Mouse (Mus musculus) CH12.LX (cell line): Measurements from ENCODE around the gene Fosl2. TPM values are rescaled to one million over a fixed set of nuclear protein-coding genes. Genes with fewer than 3 reads are reported as not detected.

Experiments
- DNase-seq: peaks from one replicate; pipeline ENCODE4 v3.0.0-alpha.2; 2013; ENCODE audit errors: extremely low read depth
- H3K27ac ChIP-seq: 2 replicates; pipeline ENCODE4 v1.5.1; 2012; ENCODE audit warnings: low read depth, mild to moderate bottlenecking, control low read depth, moderate library complexity; ENCODE audit not compliant: insufficient read depth
- H3K27me3 ChIP-seq: replicated peaks from 2 replicates; pipeline ENCODE3; 2012; ENCODE audit warnings: inconsistent platforms
- H3K36me3 ChIP-seq, 2 experiments: replicated peaks in 1 of 2; 2 replicates each; pipeline versions ENCODE3 to v1.6.1; 2012; ENCODE audit warnings: inconsistent platforms in 1 of 2, low read length in 1 of 2, mild to moderate bottlenecking in 1 of 2, mixed read lengths in 1 of 2, moderate library complexity in 1 of 2; ENCODE audit not compliant: control insufficient read depth in 1 of 2, insufficient read depth in 1 of 2
- H3K4me1 ChIP-seq, 2 experiments: 2 replicates each; pipeline ENCODE4 v1.6.1; 2012; ENCODE audit warnings: inconsistent platforms in 1 of 2, moderate library complexity in 1 of 2; ENCODE audit not compliant: insufficient read depth in 2 of 2, control insufficient read depth in 1 of 2
- H3K4me2 ChIP-seq: 2 replicates; pipeline ENCODE4 v1.6.1; 2012; ENCODE audit warnings: low read depth, mild to moderate bottlenecking, control low read depth; ENCODE audit not compliant: poor library complexity, insufficient read depth, severe bottlenecking
- H3K4me3 ChIP-seq, 3 experiments: fragments of 150-350 bp in 1 of 3; sonication (generic) in 1 of 3; replicated peaks in 1 of 3; 2 replicates each; pipeline versions ENCODE3 to v1.5.1; 2011 to 2012; ENCODE audit warnings: low read depth in 2 of 3, low read length in 2 of 3, mild to moderate bottlenecking in 2 of 3, moderate library complexity in 2 of 3, control low read depth in 1 of 3, improper control_type of control experiment in 1 of 3, inconsistent platforms in 1 of 3, mixed read lengths in 1 of 3; ENCODE audit not compliant: poor library complexity in 1 of 3
- H3K79me2 ChIP-seq: replicated peaks from 2 replicates; pipeline ENCODE4 v1.6.1; 2012; ENCODE audit warnings: mild to moderate bottlenecking, moderate library complexity; ENCODE audit not compliant: control insufficient read depth, poor library complexity, insufficient read depth, severe bottlenecking; ENCODE audit errors: extremely low read depth
- H3K9ac ChIP-seq: 2 replicates; pipeline ENCODE4 v1.6.1; 2012; ENCODE audit warnings: low read depth, mild to moderate bottlenecking, control low read depth, moderate library complexity; ENCODE audit not compliant: insufficient read depth
- H3K9me3 ChIP-seq: replicated peaks from 2 replicates; pipeline ENCODE3; 2012; ENCODE audit warnings: low read length, inconsistent platforms, mixed read lengths
- CTCF ChIP-seq, 2 experiments: IDR thresholded peaks in 1 of 2; conservative IDR thresholded peaks in 1 of 2; 2 replicates each; pipeline ENCODE4 v1.5.1; 2011 to 2012; ENCODE audit warnings: low read depth in 2 of 2, low read length in 2 of 2, improper control_type of control experiment in 1 of 2, inconsistent platforms in 1 of 2, mild to moderate bottlenecking in 1 of 2, moderate library complexity in 1 of 2
- E2F4 ChIP-seq: IDR thresholded peaks from 2 replicates; pipeline ENCODE4 v1.6.1; 2011; ENCODE audit warnings: low read depth, low read length, improper control_type of control experiment; ENCODE audit not compliant: insufficient replicate concordance
- ETS1 ChIP-seq: conservative IDR thresholded peaks from 2 replicates; pipeline ENCODE4 v1.6.1; 2012; ENCODE audit warnings: low read depth, mild to moderate bottlenecking, inconsistent platforms, low read length, improper control_type of control experiment, moderate library complexity
- GABPA ChIP-seq: IDR thresholded peaks from 2 replicates; pipeline ENCODE4 v1.6.1; 2012; ENCODE audit warnings: low read depth, low read length, improper control_type of control experiment, inconsistent platforms; ENCODE audit not compliant: insufficient replicate concordance
- HCFC1 ChIP-seq: IDR thresholded peaks from 2 replicates; pipeline ENCODE4 v1.6.1; 2012; ENCODE audit warnings: low read depth, mild to moderate bottlenecking, inconsistent platforms, low read length, improper control_type of control experiment
- IRF4 ChIP-seq: IDR thresholded peaks from 2 replicates; pipeline ENCODE4 v1.6.1; 2014; ENCODE audit warnings: low read depth, mild to moderate bottlenecking, inconsistent platforms, low read length, improper control_type of control experiment
- JUN ChIP-seq: IDR thresholded peaks from 2 replicates; pipeline ENCODE4 v1.6.1; 2011; ENCODE audit warnings: low read depth, mild to moderate bottlenecking, low read length, improper control_type of control experiment, moderate library complexity; ENCODE audit not compliant: insufficient read depth
- MAX ChIP-seq: IDR thresholded peaks from 2 replicates; pipeline ENCODE4 v1.6.1; 2011; ENCODE audit warnings: low read length, improper control_type of control experiment
- MAZ ChIP-seq: IDR thresholded peaks from 2 replicates; pipeline ENCODE4 v1.6.1; 2012; ENCODE audit warnings: low read depth, mild to moderate bottlenecking, inconsistent platforms, low read length, improper control_type of control experiment, moderate library complexity
- MEF2A ChIP-seq: IDR thresholded peaks from 2 replicates; pipeline ENCODE4 v1.6.1; 2014; ENCODE audit warnings: low read depth, mild to moderate bottlenecking, inconsistent platforms, low read length, improper control_type of control experiment, borderline replicate concordance
- NELFE ChIP-seq: IDR thresholded peaks from 2 replicates; pipeline ENCODE4 v1.6.1; 2011; ENCODE audit warnings: low read depth, low read length, improper control_type of control experiment
- NRF1 ChIP-seq: IDR thresholded peaks from 2 replicates; pipeline ENCODE4 v1.6.1; 2014; ENCODE audit warnings: low read depth, mild to moderate bottlenecking, inconsistent platforms, low read length, improper control_type of control experiment, moderate library complexity
- SIN3A ChIP-seq: IDR thresholded peaks from 2 replicates; pipeline ENCODE4 v1.6.1; 2012; ENCODE audit warnings: low read length, improper control_type of control experiment, inconsistent platforms
- TBP ChIP-seq: conservative IDR thresholded peaks from 2 replicates; pipeline ENCODE4 v1.6.1; 2011; ENCODE audit warnings: low read depth, low read length, improper control_type of control experiment
- UBTF ChIP-seq: IDR thresholded peaks from 2 replicates; pipeline ENCODE4 v1.6.1; 2012; ENCODE audit warnings: low read depth, mild to moderate bottlenecking, inconsistent platforms, low read length, improper control_type of control experiment, moderate library complexity
- ZC3H11A ChIP-seq: IDR thresholded peaks from 2 replicates; pipeline ENCODE4 v1.6.1; 2012; ENCODE audit warnings: low read depth, mild to moderate bottlenecking, inconsistent platforms, low read length, improper control_type of control experiment
- ZKSCAN1 ChIP-seq: IDR thresholded peaks from 2 replicates; pipeline ENCODE4 v1.6.1; 2012; ENCODE audit warnings: low read depth, inconsistent platforms, low read length, improper control_type of control experiment, borderline replicate concordance
- ZNF384 ChIP-seq: IDR thresholded peaks from 2 replicates; pipeline ENCODE4 v1.6.1; 2012; ENCODE audit warnings: low read depth, low read length, improper control_type of control experiment, inconsistent platforms
- dilution Hi-C: fragments of 300-500 bp; cut with MboI; formaldehyde crosslinking; loops from 2 replicates; pipeline ENCODE4 v1.14.3; 2020; ENCODE audit warnings: low sequenced_read_pairs; ENCODE audit not compliant: extremely low pct_unique_long_range_greater_than_20kb, extremely low pct_ligation_motif_present
- in situ Hi-C: fragments of 300-500 bp; cut with MboI; formaldehyde crosslinking; loops from 3 replicates; pipeline ENCODE4 v1.14.3; 2019; ENCODE audit warnings: low sequenced_read_pairs, low pct_ligation_motif_present, low pct_unique_long_range_greater_than_20kb, mixed read lengths
- polyA plus RNA-seq: library from polyadenylated mRNA; unstranded; fragments of >175 nt; gene quantifications from 2 replicates; pipeline ENCODE4 v1.2.1, GENCODE M21; 2012; ENCODE audit warnings: low read depth; ENCODE audit not compliant: insufficient read length
- total RNA-seq, 2 experiments: library from RNA; depleted of rRNA; stranded (reverse); fragments of 300-350 nt in 1 of 2; fragments of >200 nt in 1 of 2; gene quantifications; 2 replicates each; pipeline ENCODE4 v1.2.3; 2012 to 2014

The Fosl2 gene
- total and polyA plus RNA-seq, 3 experiments = 0.23 to 0.91 (median 0.59) TPM

DNA sequence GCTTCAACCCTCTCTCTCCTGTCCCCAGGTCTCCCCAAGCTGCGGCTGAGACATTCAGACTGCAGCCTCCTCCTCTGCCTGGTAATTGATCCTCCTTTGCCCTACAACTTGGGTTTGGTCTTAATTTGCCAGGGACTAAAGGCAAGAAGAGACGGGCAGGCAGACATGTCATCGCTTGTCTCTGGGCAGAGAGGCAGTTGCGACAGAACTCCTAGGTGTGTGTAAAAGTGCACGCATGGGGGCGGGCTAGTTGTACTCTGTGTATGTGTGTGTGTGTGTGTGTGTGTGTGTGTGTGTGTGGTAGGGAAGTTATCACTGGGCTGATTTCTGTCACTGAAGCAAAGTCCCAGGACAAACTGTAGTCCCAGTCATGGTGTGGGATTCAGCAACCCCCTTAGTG lies 13.7 kb upstream of the Fosl2 start:
- no peak overlapping the region for H3K27ac ChIP-seq
- no peak overlapping the region for H3K9ac ChIP-seq
- no peaks in the 10 kb centered on the region for H3K27me3 ChIP-seq
- H3K9me3 ChIP-seq = no peaks in the 10 kb centered on the region
- H3K4me1 ChIP-seq = peaks cover 2 to 3% of the 10 kb centered on the region in 2 experiments; a peak in 1 of 4 replicates
- TF ChIP-seq TBP (no peak), ETS1 (no peak), MAX (no peak), JUN (no peak), UBTF (no peak), NRF1 (no peak), ZKSCAN1 (no peak), IRF4 (no peak), GABPA (no peak), E2F4 (no peak), ZNF384 (no peak)
- no peak for DNase-seq
- no peaks in the 10 kb centered on the region for H3K36me3 ChIP-seq
- no peak overlapping the region for H3K4me3 ChIP-seq
- no peak overlapping the region for H3K4me2 ChIP-seq
- in situ Hi-C loops = no loop called here
- H3K79me2 ChIP-seq = no peaks in the 10 kb centered on the region
- dilution Hi-C loops = no loop called here

DNA sequence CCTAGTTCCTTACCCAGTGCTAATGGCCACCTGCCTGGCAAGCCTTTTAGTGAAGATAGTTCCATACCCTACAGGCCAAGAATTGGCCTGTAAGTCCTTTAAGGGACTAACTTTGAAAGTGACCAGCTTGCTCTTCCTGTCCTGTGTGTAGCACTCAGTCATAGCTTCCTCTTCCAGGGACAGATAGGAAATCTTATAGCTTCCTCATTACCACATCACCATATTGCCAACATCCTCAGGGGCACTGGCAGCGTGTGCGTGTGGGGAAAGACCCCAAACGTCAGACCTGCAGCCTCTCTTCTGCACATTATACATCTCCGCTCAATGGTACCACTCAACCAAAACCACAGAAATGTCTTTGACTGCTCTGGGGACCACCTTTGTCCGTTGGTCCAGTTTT lies 13.2 kb upstream of the Fosl2 start:
- Histone ChIP-seq H3K4me2 (no peak overlapping the region), H3K4me3 (no peak overlapping the region), H3K4me1 (peaks cover 2 to 3% of the 10 kb centered on the region in 2 experiments; a peak in 1 of 4 replicates), H3K79me2 (no peaks in the 10 kb centered on the region), H3K27ac (no peak overlapping the region), H3K9me3 (no peaks in the 10 kb centered on the region), H3K9ac (no peak overlapping the region), H3K27me3 (no peaks in the 10 kb centered on the region), H3K36me3 (no peaks in the 10 kb centered on the region)
- DNase-seq = no peak
- dilution Hi-C loops = no loop called here
- in situ Hi-C loops = no loop called here
- no peak for TF ChIP-seq HCFC1
- TF ChIP-seq IRF4 = no peak
- no peak for TF ChIP-seq UBTF
- TF ChIP-seq ZKSCAN1 = no peak
- TF ChIP-seq SIN3A = no peak
- TF ChIP-seq CTCF (conservative IDR thresholded peaks at IDR 0.05 in 1 of 2, IDR thresholded peaks at IDR 0.05 in 1 of 2; ENCODE audit: low read depth in 2 of 2, low read length in 2 of 2) = no peak
- TF ChIP-seq MAZ = no peak
- no peak for TF ChIP-seq TBP
- TF ChIP-seq ZC3H11A = no peak
- TF ChIP-seq JUN = no peak
- no peak for TF ChIP-seq ZNF384
- no peak for TF ChIP-seq MEF2A
- no peak for TF ChIP-seq NELFE
